Mouse (Mus musculus) layer of hippocampus, postnatal 25 days (tissue): ENCODE data around the gene Spin4. TPM values are rescaled to one million over a fixed set of nuclear protein-coding genes. Genes with fewer than 3 reads are reported as not detected.

Experiments
- DNase-seq, 2 experiments: peaks; one replicate each; pipeline ENCODE4 v3.0.0; 2022; ENCODE audit warnings: mixed read lengths in 2 of 2, low spot score in 1 of 2; ENCODE audit errors: extremely low spot score in 1 of 2
- total RNA-seq, 2 experiments: library from RNA; stranded (reverse); gene quantifications; 2 replicates each; pipeline ENCODE4 v1.2.3; 2021

The Spin4 gene
- total RNA-seq: under 1 TPM; 0.79 to 0.82 TPM

GRCm38 (mm10) chrX:95026361-95026892 lies at the start of gene Spin4:
Spin4 (minus strand) TSS chrX:95026682.
- DNase-seq: peak; percentile 47 to 52

- no peak for DNase-seq
Observed at GRCm38 (mm10) chrX:95027907-95028306, 1.4 kb upstream of the Spin4 start.

DNA sequence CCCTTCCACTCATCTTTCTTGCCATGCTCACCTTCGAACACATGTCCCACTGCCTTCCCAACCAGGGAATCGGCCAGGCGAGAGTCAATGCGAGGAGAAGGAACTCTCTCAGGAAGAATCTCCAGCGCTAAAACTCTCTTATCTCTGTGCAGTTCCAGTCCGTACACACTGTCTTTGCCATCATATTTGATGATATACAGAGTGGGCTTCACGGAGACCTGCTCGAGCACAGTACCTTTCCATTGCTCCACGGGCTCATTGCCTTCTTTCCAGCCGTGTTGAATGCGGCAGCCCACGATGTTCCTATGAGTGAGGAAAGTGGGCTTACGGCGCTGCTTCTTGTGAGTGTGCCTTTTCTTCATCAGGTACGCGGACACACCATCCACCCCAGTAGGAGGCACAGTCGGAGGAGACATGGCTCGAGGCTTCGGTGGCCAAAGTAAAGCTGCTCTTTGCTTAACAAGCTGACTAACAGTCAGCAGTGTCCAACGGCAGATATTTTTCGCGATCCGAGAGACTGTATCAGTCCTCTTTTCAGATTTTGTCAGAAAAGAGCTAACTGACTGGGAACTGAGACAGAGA lies 612 bp downstream of the Spin4 start:
- DNase-seq: no peak

DNA sequence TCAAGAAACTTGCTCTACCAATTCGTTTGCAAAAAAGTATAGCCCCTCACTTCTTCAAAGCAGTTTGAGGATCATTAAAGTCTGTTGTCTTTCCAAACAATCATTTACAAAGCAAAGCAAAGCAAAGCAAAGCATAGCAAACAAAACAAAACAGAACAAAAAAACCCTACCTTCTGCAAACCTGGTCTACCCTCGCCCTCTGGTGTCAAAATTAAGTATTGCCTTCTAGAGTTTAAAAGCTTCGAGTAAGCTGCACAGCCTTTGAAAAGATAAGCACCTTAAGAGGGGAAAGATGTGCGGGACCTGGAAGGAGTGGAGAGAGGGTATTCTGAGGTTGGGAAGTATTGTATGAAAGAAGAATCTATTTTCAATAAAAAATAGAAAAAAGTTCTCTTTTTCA lies 14.4 kb downstream of the Spin4 start:
- no peak for DNase-seq

DNA sequence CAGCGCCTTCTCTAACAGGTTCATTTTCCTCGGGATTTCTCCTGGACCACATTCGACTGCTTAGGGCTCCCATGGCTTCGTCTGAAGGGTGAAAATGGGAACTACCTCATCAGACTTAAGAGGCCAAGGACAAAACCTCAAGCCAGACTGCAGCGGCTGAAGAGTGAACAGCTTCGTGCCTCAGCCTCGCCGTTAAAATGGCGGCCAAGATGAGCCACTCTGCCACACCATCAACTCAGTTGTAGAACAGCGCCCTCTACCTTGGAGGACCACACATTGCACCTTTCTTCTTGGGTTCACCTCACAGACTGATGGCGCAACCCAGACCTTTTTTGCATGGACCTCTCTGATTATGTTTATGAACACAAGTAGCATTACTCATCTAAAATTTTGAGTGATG lies 27.6 kb downstream of the Spin4 start:
- no peak for DNase-seq

DNA sequence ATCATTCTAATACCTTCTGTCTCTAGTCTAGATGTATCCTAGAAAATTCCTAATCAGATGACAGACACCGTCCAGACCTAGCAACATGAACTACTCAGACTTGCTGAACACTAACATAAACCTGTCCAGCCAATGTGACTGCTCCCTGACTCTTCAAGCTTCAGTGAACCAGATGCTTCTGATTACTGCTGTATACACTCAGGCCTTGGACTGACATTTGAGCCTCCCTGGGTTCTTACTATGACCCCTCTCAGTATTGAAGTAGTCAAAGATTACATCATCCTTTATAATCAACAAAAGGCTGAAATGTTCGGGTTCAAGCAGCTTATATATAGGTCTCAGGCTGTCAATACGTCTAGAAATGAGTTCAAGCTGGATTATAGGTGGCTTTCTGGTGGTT lies 32.4 kb downstream of the Spin4 start:
- DNase-seq: no peak

- no peak for DNase-seq
Observed at GRCm38 (mm10) chrX:94990903-94991302, 35.6 kb downstream of the Spin4 start.

DNA sequence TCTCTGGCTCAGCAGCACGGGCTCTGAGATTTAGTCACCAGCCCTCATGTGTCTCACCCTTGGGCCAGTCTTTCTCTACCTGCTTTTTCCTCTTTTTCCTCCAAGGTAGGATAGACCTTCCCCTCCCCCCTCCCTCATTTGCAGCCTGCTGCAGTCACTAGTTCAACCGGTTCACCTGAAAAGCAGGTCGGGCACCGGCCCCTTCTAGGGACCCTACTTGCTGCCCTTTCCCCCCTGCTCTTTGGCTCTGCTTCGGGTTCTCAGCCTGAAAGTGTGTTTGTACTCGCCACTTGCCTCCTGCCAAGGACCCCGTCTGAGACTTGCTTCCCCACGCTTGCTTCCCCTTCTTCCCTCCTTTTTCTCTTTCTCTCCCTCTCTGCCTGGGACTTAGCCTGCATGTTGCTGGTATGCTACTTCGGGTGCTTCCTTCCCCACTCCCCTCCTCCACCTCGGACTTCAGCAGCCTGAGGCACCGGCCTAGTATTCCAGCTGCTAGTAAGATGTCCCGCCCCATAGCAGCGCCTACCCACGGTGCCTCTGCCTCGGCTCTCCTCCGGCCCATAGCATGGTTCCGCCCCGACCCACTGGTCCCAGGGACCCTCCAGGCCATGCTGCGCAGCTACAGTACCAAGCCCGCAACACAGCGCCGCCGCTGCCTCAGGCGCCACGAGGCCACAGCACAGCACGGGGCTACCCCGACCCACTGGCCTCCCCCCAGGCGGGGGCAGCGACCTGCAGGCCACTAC lies 36.2 kb downstream of the Spin4 start:
- no peak for DNase-seq

Other genes starting within 250 kb of the Spin4 start
- 100 to 1,000 TPM; 264 to 279 TPM for gene Arhgef9, start 170.2 kb upstream of the Spin4 start, total RNA-seq